Mouse (Mus musculus) stomach, postnatal 0 days (tissue): ENCODE data around the gene Tmem80. TPM values are rescaled to one million over a fixed set of nuclear protein-coding genes. Genes with fewer than 3 reads are reported as not detected.

Source experiments
- ATAC-seq: fragments of 200-750 bp; cut with Nextera tagmentation; 2 replicates; pipeline ENCODE4 v1.8.0; 2017; ENCODE audit not compliant: low FRiP score, low TSS enrichment
- DNase-seq: peaks from one replicate; pipeline ENCODE4 v3.0.0-alpha.2; 2016; ENCODE audit warnings: low spot score
- H3K27ac ChIP-seq: fragments of 300-500 bp; sonication (generic); replicated peaks from 2 replicates; pipeline ENCODE4 v1.5.1; 2014; ENCODE audit warnings: mild to moderate bottlenecking, control low read depth
- H3K27me3 ChIP-seq: fragments of 300-500 bp; sonication (generic); 2 replicates; pipeline ENCODE4 v1.6.1; 2014; ENCODE audit warnings: low read length; ENCODE audit not compliant: control insufficient read depth, insufficient read depth
- H3K36me3 ChIP-seq: fragments of 300-500 bp; sonication (generic); 2 replicates; pipeline ENCODE4 v1.6.1; 2014; ENCODE audit warnings: low read length, mixed read lengths; ENCODE audit not compliant: control insufficient read depth, insufficient read depth
- H3K4me1 ChIP-seq: fragments of 300-500 bp; sonication (generic); replicated peaks from 2 replicates; pipeline ENCODE4 v1.6.1; 2014; ENCODE audit warnings: antibody characterized with exemption; ENCODE audit not compliant: control insufficient read depth, insufficient read depth
- H3K4me2 ChIP-seq: fragments of 300-500 bp; sonication (generic); replicated peaks from 2 replicates; pipeline ENCODE4 v1.6.1; 2014; ENCODE audit warnings: low read depth, mild to moderate bottlenecking, control low read depth, moderate library complexity
- H3K4me3 ChIP-seq: fragments of 300-500 bp; sonication (generic); 2 replicates; pipeline ENCODE4 v1.5.1; 2014; ENCODE audit warnings: low read depth, low read length, control low read depth
- H3K9ac ChIP-seq: fragments of 300-500 bp; sonication (generic); 2 replicates; pipeline ENCODE4 v1.6.1; 2014; ENCODE audit warnings: mild to moderate bottlenecking, low read length, control low read depth, mixed read lengths
- H3K9me3 ChIP-seq: fragments of 300-500 bp; sonication (generic); 2 replicates; pipeline ENCODE4 v1.6.1; 2016; ENCODE audit warnings: low read length; ENCODE audit not compliant: control insufficient read depth
- CTCF ChIP-seq: IDR thresholded peaks from 2 replicates; pipeline ENCODE4 v1.5.1; 2016; ENCODE audit warnings: antibody characterized with exemption, low read depth, mild to moderate bottlenecking, moderate library complexity
- EP300 ChIP-seq: optimal IDR thresholded peaks from 2 replicates; pipeline ENCODE3; 2016; ENCODE audit warnings: antibody characterized with exemption
- WGBS: fragments of 180-500 bp; shearing (Covaris S2); extraction: QIAGEN DNeasy Blood & Tissue Kit; methylation state at CpG from one replicate; pipeline ENCODE4 v1.1.7; 2014; 5-methylcytosine and 5-hydroxymethylcytosine counted together
- polyA plus RNA-seq: library from polyadenylated mRNA; unstranded; fragments of >200 nt; fragmentation: Nextera tagmentation; extraction: Ambion mirVana; gene quantifications from 2 replicates; pipeline ENCODE4 v1.2.1, GENCODE M21; 2015

The Tmem80 gene
- polyA plus RNA-seq, 1 experiment from 2014 or later: 18.6 TPM

DNA sequence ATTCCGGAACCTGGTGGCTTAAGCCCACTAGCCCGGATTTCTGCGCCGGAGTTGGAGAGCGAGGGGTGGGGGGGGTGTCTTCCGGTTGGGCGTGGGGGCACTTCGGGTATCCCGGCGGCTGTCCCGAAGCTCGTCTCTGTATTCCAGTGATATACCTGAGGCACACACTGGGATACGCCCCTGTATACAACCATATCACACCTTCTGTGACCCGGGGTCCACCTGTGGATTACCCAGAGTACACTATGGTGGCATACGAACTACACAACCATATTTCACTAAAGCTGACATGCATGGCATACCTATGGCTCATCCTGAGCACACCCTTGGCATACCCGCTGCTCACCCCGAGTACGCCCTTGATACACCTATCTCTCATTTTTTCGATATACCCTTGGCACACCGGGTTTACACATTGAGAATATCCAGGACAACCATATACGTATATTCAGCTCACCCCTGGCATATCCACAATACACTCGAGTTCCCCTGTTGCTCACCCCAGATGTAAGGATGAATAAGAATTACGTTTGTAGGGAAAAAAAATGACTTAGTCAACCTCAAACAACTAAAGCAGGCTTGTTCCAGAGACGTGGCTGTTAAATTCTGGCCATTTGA is 943 bp downstream of the Tmem80 start:
- H3K27ac ChIP-seq: peak overlapping the region; percentile 99
- peaks cover 9% of the 10 kb centered on the region for H3K4me1 ChIP-seq
- peak overlapping the region; percentile 97 for H3K4me2 ChIP-seq
- H3K9me3 ChIP-seq: no peaks in the 10 kb centered on the region
- H3K9ac ChIP-seq: peak overlapping the region; percentile 92
- TF ChIP-seq EP300: no peak
- no peak for TF ChIP-seq CTCF
- 16% methylated on average over 21 of the region's 24 CpGs for WGBS
- ATAC-seq: peak; percentile 22
- H3K27me3 ChIP-seq: no peaks in the 10 kb centered on the region
- H3K36me3 ChIP-seq: 0 out of 2 replicates have a peak, but pooled peaks cover 3% of the 10 kb centered on the region
- peak overlapping the region; percentile 63 for H3K4me3 ChIP-seq
- DNase-seq: no peak

DNA sequence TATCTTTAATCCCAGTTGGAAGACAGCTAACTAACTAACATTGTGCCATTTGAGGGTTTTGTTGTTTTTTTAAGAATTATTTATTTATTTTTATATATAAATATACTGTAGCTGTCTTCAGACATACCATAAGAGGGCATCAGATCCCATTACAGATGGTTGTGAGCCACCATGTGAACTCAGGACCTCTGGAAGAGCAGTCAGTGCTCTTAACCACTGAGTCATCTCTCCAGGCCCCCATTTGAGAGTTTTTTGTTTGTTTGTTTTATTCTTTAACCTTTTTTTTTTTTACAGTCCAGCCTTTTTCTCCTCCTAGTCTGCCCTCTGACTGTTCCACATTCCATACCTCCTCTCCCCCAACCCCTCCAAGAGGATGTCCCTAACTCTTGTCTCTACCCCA is 3.2 kb downstream of the Tmem80 start:
- Histone ChIP-seq H3K27ac (no peak overlapping the region), H3K36me3 (0 out of 2 replicates have a peak, but pooled peaks cover 3% of the 10 kb centered on the region), H3K27me3 (no peaks in the 10 kb centered on the region), H3K9me3 (no peaks in the 10 kb centered on the region), H3K4me1 (peaks cover 9% of the 10 kb centered on the region), H3K9ac (no peak overlapping the region), H3K4me2 (no peak overlapping the region), H3K4me3 (no peak overlapping the region)
- no peak for DNase-seq
- no peak for ATAC-seq
- TF ChIP-seq EP300: no peak
- TF ChIP-seq CTCF: no peak

DNA sequence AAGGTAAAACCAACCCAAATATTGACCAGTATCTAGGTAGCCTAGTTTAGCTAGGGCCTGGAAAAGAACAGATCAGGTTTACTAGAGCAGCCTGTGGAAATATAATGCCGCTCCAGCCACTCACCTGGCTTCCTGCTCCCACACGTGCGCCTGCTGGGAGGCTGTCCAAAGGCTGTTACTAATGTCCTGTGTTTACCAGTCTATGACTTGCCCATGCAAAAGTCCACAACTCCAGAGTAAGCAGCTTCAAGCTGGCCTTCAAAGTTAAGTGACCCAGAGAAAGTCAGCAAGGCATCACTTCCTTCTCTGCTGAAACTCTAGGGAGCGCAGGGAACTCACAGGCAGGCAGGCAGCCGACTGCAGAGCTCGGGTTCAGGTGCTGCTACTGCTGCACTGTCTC is 4.5 kb downstream of the Tmem80 start:
- Histone ChIP-seq H3K36me3 (0 out of 2 replicates have a peak, but pooled peaks cover 3% of the 10 kb centered on the region), H3K4me3 (no peak overlapping the region), H3K27ac (peak overlapping the region; percentile 70), H3K4me1 (peaks cover 1% of the 10 kb centered on the region), H3K9me3 (no peaks in the 10 kb centered on the region), H3K9ac (peak overlapping the region; percentile 43; the same call in 1 of the 2 replicates), H3K4me2 (no peak overlapping the region), H3K27me3 (no peaks in the 10 kb centered on the region)
- 53% methylated on average over 6 of the region's 6 CpGs for WGBS
- no peak for TF ChIP-seq EP300
- ATAC-seq (peak; percentile 36), DNase-seq (peak; percentile 76)

DNA sequence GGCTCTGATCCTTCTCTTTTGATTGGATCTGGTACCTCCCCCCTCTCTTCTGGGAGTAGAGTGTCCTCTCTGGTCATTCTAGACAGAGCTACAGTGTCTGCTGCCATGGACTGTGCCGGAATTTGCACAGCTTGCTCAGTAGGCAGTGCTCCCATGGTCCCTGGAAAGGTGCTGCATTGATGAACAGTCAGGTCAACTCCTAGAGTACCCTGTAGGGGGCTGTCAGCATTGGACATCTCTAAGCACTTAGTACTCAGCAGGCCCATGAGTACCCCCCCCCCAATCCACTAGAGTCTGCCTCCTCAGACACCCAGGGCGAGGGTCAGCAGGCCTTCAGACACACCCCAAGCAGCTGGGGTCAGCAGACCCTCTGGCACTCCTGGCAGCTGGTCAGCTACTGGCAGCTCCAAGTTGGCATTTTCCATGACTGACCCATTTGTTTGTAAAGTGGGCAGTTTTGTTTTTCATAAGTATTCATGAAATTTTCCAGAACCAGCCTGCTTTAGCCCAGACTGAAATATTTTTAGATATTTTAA is 7.6 kb downstream of the Tmem80 start:
- no peak overlapping the region for H3K9ac ChIP-seq
- H3K4me1 ChIP-seq: no peaks in the 10 kb centered on the region
- TF ChIP-seq CTCF (no peak; the same call in 1 of the 2 replicates), EP300 (no peak)
- 86% methylated on average over 2 of the region's 2 CpGs for WGBS
- 0 out of 2 replicates have a peak, but pooled peaks cover 3% of the 10 kb centered on the region for H3K36me3 ChIP-seq
- no peak overlapping the region for H3K4me2 ChIP-seq
- no peak overlapping the region for H3K4me3 ChIP-seq
- no peak overlapping the region for H3K27ac ChIP-seq
- no peaks in the 10 kb centered on the region for H3K9me3 ChIP-seq
- ATAC-seq (no peak), DNase-seq (no peak)
- H3K27me3 ChIP-seq: no peaks in the 10 kb centered on the region

DNA sequence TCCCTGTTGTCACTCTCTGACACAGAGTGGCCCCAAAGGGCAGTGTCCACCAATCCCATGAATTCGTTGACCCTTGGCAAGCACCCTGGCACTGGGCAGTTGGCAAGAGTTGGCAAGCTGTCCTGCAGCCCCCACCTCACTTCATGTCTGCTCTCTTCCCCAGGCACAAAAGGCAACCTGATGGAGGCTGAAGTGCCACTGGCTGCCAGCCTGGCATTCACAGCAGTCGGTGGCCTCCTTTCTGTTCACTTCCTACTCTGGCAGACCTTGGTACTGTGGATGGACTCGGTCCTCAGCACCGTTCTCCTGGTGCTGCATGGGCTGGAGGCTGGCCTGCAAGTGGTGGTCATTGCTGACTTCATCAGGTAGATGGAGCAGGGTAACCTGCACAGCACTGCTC is 8.1 kb downstream of the Tmem80 start:
- ATAC-seq: no peak

DNA sequence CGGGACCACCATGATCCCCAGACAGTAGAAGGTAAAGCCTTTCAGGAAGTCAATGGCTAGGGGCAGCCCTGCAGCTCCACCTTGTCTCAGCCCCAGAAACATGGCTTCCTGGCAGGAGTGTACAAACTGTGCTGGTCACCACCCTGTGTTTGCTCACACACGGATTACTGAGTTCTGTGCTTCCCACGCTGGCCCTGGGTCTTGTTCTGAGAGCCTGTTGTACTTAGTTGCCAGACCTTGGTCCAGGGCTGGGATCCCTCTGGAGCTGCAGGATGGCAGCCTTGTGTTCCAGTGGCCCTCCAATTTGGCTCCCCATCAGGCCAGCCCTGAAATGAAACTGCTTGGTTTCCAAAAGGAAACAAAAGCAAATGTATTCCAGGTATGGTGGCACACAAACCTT is 8.8 kb downstream of the Tmem80 start:
- no peak for TF ChIP-seq CTCF
- TF ChIP-seq EP300: no peak
- no peaks in the 10 kb centered on the region for H3K4me1 ChIP-seq
- H3K36me3 ChIP-seq: 0 out of 2 replicates have a peak, but pooled peaks cover 3% of the 10 kb centered on the region
- no peak for DNase-seq
- no peaks in the 10 kb centered on the region for H3K9me3 ChIP-seq
- H3K9ac ChIP-seq: peak overlapping the region; percentile 23; the same call in 1 of the 2 replicates
- WGBS: 62% methylated on average over 3 of the region's 3 CpGs
- no peak overlapping the region for H3K4me2 ChIP-seq
- no peak for ATAC-seq
- H3K4me3 ChIP-seq: no peak overlapping the region
- H3K27ac ChIP-seq: peak overlapping the region; percentile 45
- H3K27me3 ChIP-seq: no peaks in the 10 kb centered on the region

More for the DNA sequence above, 8.1 kb downstream of the Tmem80 start:
- 0 out of 2 replicates have a peak, but pooled peaks cover 3% of the 10 kb centered on the region for H3K36me3 ChIP-seq
- no peaks in the 10 kb centered on the region for H3K27me3 ChIP-seq
- H3K9me3 ChIP-seq: no peaks in the 10 kb centered on the region
- H3K4me2 ChIP-seq: no peak overlapping the region
- H3K9ac ChIP-seq: no peak overlapping the region
- H3K27ac ChIP-seq: peak overlapping the region; percentile 45; the same call in 1 of the 2 replicates
- TF ChIP-seq CTCF (no peak), EP300 (no peak)
- no peak for DNase-seq
- no peaks in the 10 kb centered on the region for H3K4me1 ChIP-seq
- H3K4me3 ChIP-seq: no peak overlapping the region
- WGBS: 83% methylated on average over 4 of the region's 4 CpGs
